Mouse (Mus musculus): ENCODE data around the gene Vwf. TPM values are rescaled to one million over a fixed set of nuclear protein-coding genes. Genes with fewer than 3 reads are reported as not detected.

Vwf gene
- polyA plus RNA-seq, 1 experiment, result 3.2 TPM

- Histone ChIP-seq H3K27ac (ENCODE audit: insufficient read depth, low read length) (no peak overlapping the region), H3K9me3 (replicated peaks; ENCODE audit: control insufficient read depth, insufficient read depth, low read length, poor library complexity, severe bottlenecking) (no peaks in the 10 kb centered on the region), H3K4me3 (ENCODE audit: low read depth, low read length) (no peak overlapping the region), H3K9ac (ENCODE audit: low read depth, poor library complexity, severe bottlenecking) (no peak overlapping the region), H3K36me3 (ENCODE audit: control insufficient read depth, insufficient read depth, low read length, poor library complexity, severe bottlenecking) (no peaks in the 10 kb centered on the region), H3K4me1 (ENCODE audit: control insufficient read depth, insufficient read depth, low read length) (peaks cover 3% of the 10 kb centered on the region), H3K27me3 (ENCODE audit: control insufficient read depth, insufficient read depth, low read length, poor library complexity, severe bottlenecking) (no peaks in the 10 kb centered on the region)
- TF ChIP-seq POLR2A (IDR thresholded peaks at IDR 0.05; ENCODE audit: insufficient read depth, low read length) (no peak), EP300 (IDR thresholded peaks at IDR 0.05; ENCODE audit: insufficient read depth, low read depth, low read length) (no peak)
Observed at GRCm38 (mm10) chr6:125510645-125511044, 35.9 kb upstream of the Vwf start.

DNA sequence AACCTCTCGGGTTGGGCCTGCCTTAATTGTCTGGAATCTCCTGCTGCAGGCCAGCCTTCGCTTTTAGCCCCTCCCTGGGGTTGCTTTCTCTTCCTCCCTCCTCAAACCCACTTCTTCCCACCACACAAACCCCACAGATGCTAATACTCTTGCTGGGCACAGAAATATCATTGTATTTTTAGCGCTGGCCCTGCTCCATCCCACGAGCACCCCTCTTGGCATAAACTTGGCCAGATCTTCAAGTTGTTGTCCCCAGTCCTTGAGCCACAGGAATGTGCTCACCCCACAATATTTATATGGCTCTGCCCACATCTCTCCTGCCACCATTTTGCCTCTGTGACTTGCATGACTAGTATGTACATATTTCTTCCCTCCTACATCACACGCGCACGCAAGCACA lies 35.4 kb upstream of the Vwf start:
- TF ChIP-seq POLR2A (IDR thresholded peaks at IDR 0.05; ENCODE audit: insufficient read depth, low read length) (no peak), CTCF (IDR thresholded peaks at IDR 0.05; ENCODE audit: low read depth, low read length) (no peak), EP300 (IDR thresholded peaks at IDR 0.05; ENCODE audit: insufficient read depth, low read depth, low read length) (no peak)
- Histone ChIP-seq H3K4me1 (ENCODE audit: control insufficient read depth, insufficient read depth, low read length) (no peaks in the 10 kb centered on the region), H3K27ac (ENCODE audit: insufficient read depth, low read length) (no peak overlapping the region), H3K9me3 (replicated peaks; ENCODE audit: control insufficient read depth, insufficient read depth, low read length, poor library complexity, severe bottlenecking) (no peaks in the 10 kb centered on the region), H3K36me3 (ENCODE audit: control insufficient read depth, insufficient read depth, low read length, poor library complexity, severe bottlenecking) (no peaks in the 10 kb centered on the region), H3K9ac (ENCODE audit: low read depth, poor library complexity, severe bottlenecking) (no peak overlapping the region), H3K27me3 (ENCODE audit: control insufficient read depth, insufficient read depth, low read length, poor library complexity, severe bottlenecking) (no peaks in the 10 kb centered on the region), H3K4me3 (ENCODE audit: low read depth, low read length) (no peak overlapping the region)

- Histone ChIP-seq H3K4me3 (ENCODE audit: low read depth, low read length) (no peak overlapping the region), H3K9ac (ENCODE audit: low read depth, poor library complexity, severe bottlenecking) (no peak overlapping the region), H3K27ac (ENCODE audit: insufficient read depth, low read length) (no peak overlapping the region), H3K36me3 (ENCODE audit: control insufficient read depth, insufficient read depth, low read length, poor library complexity, severe bottlenecking) (no peaks in the 10 kb centered on the region), H3K9me3 (replicated peaks; ENCODE audit: control insufficient read depth, insufficient read depth, low read length, poor library complexity, severe bottlenecking) (no peaks in the 10 kb centered on the region), H3K27me3 (ENCODE audit: control insufficient read depth, insufficient read depth, low read length, poor library complexity, severe bottlenecking) (no peaks in the 10 kb centered on the region), H3K4me1 (ENCODE audit: control insufficient read depth, insufficient read depth, low read length) (no peaks in the 10 kb centered on the region)
- TF ChIP-seq EP300 (IDR thresholded peaks at IDR 0.05; ENCODE audit: insufficient read depth, low read depth, low read length), result no peak
- TF ChIP-seq CTCF (IDR thresholded peaks at IDR 0.05; ENCODE audit: low read depth, low read length), result no peak
- TF ChIP-seq POLR2A (IDR thresholded peaks at IDR 0.05; ENCODE audit: insufficient read depth, low read length), result no peak
Observed at GRCm38 (mm10) chr6:125512950-125513596, 33.5 kb upstream of the Vwf start.

- Histone ChIP-seq H3K9me3 (replicated peaks; ENCODE audit: control insufficient read depth, insufficient read depth, low read length, poor library complexity, severe bottlenecking) (no peaks in the 10 kb centered on the region), H3K9ac (ENCODE audit: low read depth, poor library complexity, severe bottlenecking) (no peak overlapping the region), H3K4me1 (ENCODE audit: control insufficient read depth, insufficient read depth, low read length) (no peaks in the 10 kb centered on the region), H3K36me3 (ENCODE audit: control insufficient read depth, insufficient read depth, low read length, poor library complexity, severe bottlenecking) (no peaks in the 10 kb centered on the region), H3K27me3 (ENCODE audit: control insufficient read depth, insufficient read depth, low read length, poor library complexity, severe bottlenecking) (no peaks in the 10 kb centered on the region), H3K27ac (ENCODE audit: insufficient read depth, low read length) (no peak overlapping the region), H3K4me3 (ENCODE audit: low read depth, low read length) (no peak overlapping the region)
- TF ChIP-seq EP300 (IDR thresholded peaks at IDR 0.05; ENCODE audit: insufficient read depth, low read depth, low read length) (no peak), CTCF (IDR thresholded peaks at IDR 0.05; ENCODE audit: low read depth, low read length) (no peak), POLR2A (IDR thresholded peaks at IDR 0.05; ENCODE audit: insufficient read depth, low read length) (no peak)
Observed at GRCm38 (mm10) chr6:125515503-125516315, 30.9 kb upstream of the Vwf start.

DNA sequence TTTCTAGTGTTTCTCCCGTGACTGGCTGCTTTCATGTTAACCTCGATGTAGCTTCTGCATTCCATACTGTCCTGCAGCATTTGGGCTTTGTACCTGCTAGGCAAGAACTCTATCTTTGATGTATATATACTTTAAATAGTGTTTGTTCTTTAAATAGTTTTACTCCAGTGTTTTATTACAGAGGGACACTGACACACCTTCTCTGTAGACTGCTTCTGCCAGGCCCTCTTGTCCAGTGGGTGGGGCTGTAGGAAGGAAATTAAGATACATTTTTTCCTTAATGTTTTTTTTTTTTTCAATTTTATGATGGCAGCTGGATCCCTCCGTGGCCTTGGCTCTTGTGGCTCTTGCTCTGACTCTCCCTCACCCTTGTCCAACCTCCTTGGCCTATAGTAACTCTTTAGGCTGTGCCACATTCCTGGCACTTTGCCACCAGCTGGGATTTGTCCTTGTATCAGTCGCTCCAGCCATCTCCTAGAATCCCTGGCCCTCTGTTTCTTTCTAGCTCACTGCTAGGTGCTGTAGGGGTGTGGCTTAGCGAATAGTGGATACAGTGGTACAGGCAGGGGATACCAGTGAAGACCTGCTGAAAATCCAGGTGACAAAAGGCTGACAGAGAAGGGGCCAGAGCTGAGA lies 24.9 kb upstream of the Vwf start:
- H3K9me3 ChIP-seq (replicated peaks; ENCODE audit: control insufficient read depth, insufficient read depth, low read length, poor library complexity, severe bottlenecking), result no peaks in the 10 kb centered on the region
- H3K36me3 ChIP-seq (ENCODE audit: control insufficient read depth, insufficient read depth, low read length, poor library complexity, severe bottlenecking), result no peaks in the 10 kb centered on the region
- H3K27ac ChIP-seq (ENCODE audit: insufficient read depth, low read length), result no peak overlapping the region
- H3K9ac ChIP-seq (ENCODE audit: low read depth, poor library complexity, severe bottlenecking), result no peak overlapping the region
- no peaks in the 10 kb centered on the region for H3K4me1 ChIP-seq (ENCODE audit: control insufficient read depth, insufficient read depth, low read length)
- H3K4me3 ChIP-seq (ENCODE audit: low read depth, low read length), result no peak overlapping the region
- no peak for TF ChIP-seq CTCF (IDR thresholded peaks at IDR 0.05; ENCODE audit: low read depth, low read length)
- no peak for TF ChIP-seq EP300 (IDR thresholded peaks at IDR 0.05; ENCODE audit: insufficient read depth, low read depth, low read length)
- no peak for TF ChIP-seq POLR2A (IDR thresholded peaks at IDR 0.05; ENCODE audit: insufficient read depth, low read length)
- no peaks in the 10 kb centered on the region for H3K27me3 ChIP-seq (ENCODE audit: control insufficient read depth, insufficient read depth, low read length, poor library complexity, severe bottlenecking)

GRCm38 (mm10) chr6:125524027-125524426 lies 22.5 kb upstream of the Vwf start:
- no peak overlapping the region for H3K27ac ChIP-seq (ENCODE audit: insufficient read depth, low read length)
- no peak for TF ChIP-seq POLR2A (IDR thresholded peaks at IDR 0.05; ENCODE audit: insufficient read depth, low read length)
- TF ChIP-seq CTCF (IDR thresholded peaks at IDR 0.05; ENCODE audit: low read depth, low read length), result no peak
- no peak for TF ChIP-seq EP300 (IDR thresholded peaks at IDR 0.05; ENCODE audit: insufficient read depth, low read depth, low read length)
- no peaks in the 10 kb centered on the region for H3K27me3 ChIP-seq (ENCODE audit: control insufficient read depth, insufficient read depth, low read length, poor library complexity, severe bottlenecking)
- no peaks in the 10 kb centered on the region for H3K36me3 ChIP-seq (ENCODE audit: control insufficient read depth, insufficient read depth, low read length, poor library complexity, severe bottlenecking)
- H3K4me1 ChIP-seq (ENCODE audit: control insufficient read depth, insufficient read depth, low read length), result peaks cover 1% of the 10 kb centered on the region
- no peak overlapping the region for H3K4me3 ChIP-seq (ENCODE audit: low read depth, low read length)
- no peak overlapping the region for H3K9ac ChIP-seq (ENCODE audit: low read depth, poor library complexity, severe bottlenecking)
- H3K9me3 ChIP-seq (replicated peaks; ENCODE audit: control insufficient read depth, insufficient read depth, low read length, poor library complexity, severe bottlenecking), result no peaks in the 10 kb centered on the region

Data from ES-Bruce4 (cell line).